Mouse (Mus musculus) neural tube, embryonic 12.5 days (tissue): ENCODE results near the gene Trappc2l. TPM values are rescaled to one million over a fixed set of nuclear protein-coding genes. Genes with fewer than 3 reads are reported as not detected.

Experiments used
- ATAC-seq: fragments of 200-750 bp; cut with Nextera tagmentation; 2 replicates; pipeline ENCODE4 v1.8.0; 2017; ENCODE audit warnings: low read depth, mild to moderate bottlenecking, moderate TSS enrichment, moderate library complexity; ENCODE audit not compliant: low FRiP score
- H3K27ac ChIP-seq: fragments of 300-500 bp; sonication (generic); 2 replicates; pipeline ENCODE4 v1.5.1; 2016
- H3K27me3 ChIP-seq: fragments of 300-500 bp; sonication (generic); replicated peaks from 2 replicates; pipeline ENCODE4 v1.6.1; 2016; ENCODE audit warnings: mild to moderate bottlenecking
- H3K36me3 ChIP-seq: fragments of 300-500 bp; sonication (generic); 2 replicates; pipeline ENCODE4 v1.6.1; 2016; ENCODE audit warnings: mild to moderate bottlenecking
- H3K4me1 ChIP-seq: fragments of 300-500 bp; sonication (generic); 2 replicates; pipeline ENCODE4 v1.6.1; 2016
- H3K4me2 ChIP-seq: fragments of 300-500 bp; sonication (generic); replicated peaks from 2 replicates; pipeline ENCODE4 v1.6.1; 2016; ENCODE audit warnings: mild to moderate bottlenecking
- H3K4me3 ChIP-seq: fragments of 300-500 bp; sonication (generic); 2 replicates; pipeline ENCODE4 v1.5.1; 2016
- H3K9ac ChIP-seq: fragments of 300-500 bp; sonication (generic); 2 replicates; pipeline ENCODE4 v1.6.1; 2016; ENCODE audit warnings: mild to moderate bottlenecking
- H3K9me3 ChIP-seq: fragments of 300-500 bp; sonication (generic); 2 replicates; pipeline ENCODE4 v1.6.1; 2016; ENCODE audit warnings: mild to moderate bottlenecking
- WGBS: fragments of 180-500 bp; shearing (Covaris S2); methylation state at CpG from one replicate; pipeline ENCODE4 v1.1.7; 2016; 5-methylcytosine and 5-hydroxymethylcytosine counted together
- polyA plus RNA-seq: library from polyadenylated mRNA; unstranded; fragments of >200 nt; fragmentation: Nextera tagmentation; extraction: Ambion mirVana; gene quantifications from 2 replicates; pipeline ENCODE4 v1.2.1, GENCODE M21; 2016

The Trappc2l gene
- polyA plus RNA-seq, 1 experiment from 2014 or later = 69.7 TPM

- Histone ChIP-seq H3K36me3 (peaks cover 38% of the 10 kb centered on the region), H3K9ac (0 out of 2 replicates have a peak overlapping the region, but pooled peaks have one; percentile 0), H3K9me3 (no peaks in the 10 kb centered on the region), H3K27ac (no peak overlapping the region), H3K4me1 (peaks cover 37% of the 10 kb centered on the region), H3K4me3 (no peak overlapping the region), H3K27me3 (no peaks in the 10 kb centered on the region), H3K4me2 (no peak overlapping the region)
- WGBS = 58% methylated on average over 16 of the region's 16 CpGs
- ATAC-seq = peak; percentile 33; the same call in 1 of the 2 replicates
Observed at GRCm38 (mm10) chr8:122651326-122651921, 40.0 kb downstream of the Trappc2l start.

- no peak overlapping the region for H3K9ac ChIP-seq
- no peaks in the 10 kb centered on the region for H3K27me3 ChIP-seq
- no peak overlapping the region for H3K4me3 ChIP-seq
- H3K4me1 ChIP-seq = peaks cover 42% of the 10 kb centered on the region
- 70% methylated on average over 6 of the region's 6 CpGs for WGBS
- ATAC-seq = no peak
- peaks cover 27% of the 10 kb centered on the region for H3K36me3 ChIP-seq
- H3K27ac ChIP-seq = no peak overlapping the region
- H3K9me3 ChIP-seq = no peaks in the 10 kb centered on the region
- no peak overlapping the region for H3K4me2 ChIP-seq
Observed at GRCm38 (mm10) chr8:122652643-122653042, 41.2 kb downstream of the Trappc2l start.

- Histone ChIP-seq H3K4me2 (no peak overlapping the region), H3K9ac (no peak overlapping the region), H3K4me3 (no peak overlapping the region), H3K27me3 (no peaks in the 10 kb centered on the region), H3K36me3 (peaks cover 6% of the 10 kb centered on the region), H3K4me1 (peaks cover 52% of the 10 kb centered on the region), H3K27ac (no peak overlapping the region), H3K9me3 (no peaks in the 10 kb centered on the region)
- WGBS = 47% methylated on average over 7 of the region's 7 CpGs
- ATAC-seq = no peak
Observed at GRCm38 (mm10) chr8:122654768-122655167, 43.3 kb downstream of the Trappc2l start.

GRCm38 (mm10) chr8:122656056-122656999, 44.9 kb downstream of the Trappc2l start:
- Histone ChIP-seq H3K4me3 (no peak overlapping the region), H3K9me3 (no peaks in the 10 kb centered on the region), H3K27ac (no peak overlapping the region), H3K4me1 (peaks cover 53% of the 10 kb centered on the region), H3K9ac (no peak overlapping the region), H3K36me3 (no peaks in the 10 kb centered on the region), H3K27me3 (no peaks in the 10 kb centered on the region), H3K4me2 (no peak overlapping the region)
- 90% methylated on average over 13 of the region's 13 CpGs for WGBS
- no peak for ATAC-seq

GRCm38 (mm10) chr8:122658149-122658806, 46.8 kb downstream of the Trappc2l start:
- H3K9me3 ChIP-seq = no peaks in the 10 kb centered on the region
- no peak for ATAC-seq
- H3K27me3 ChIP-seq = no peaks in the 10 kb centered on the region
- H3K36me3 ChIP-seq = no peaks in the 10 kb centered on the region
- 71% methylated on average over 10 of the region's 10 CpGs for WGBS
- no peak overlapping the region for H3K9ac ChIP-seq
- no peak overlapping the region for H3K4me2 ChIP-seq
- no peak overlapping the region for H3K27ac ChIP-seq
- H3K4me1 ChIP-seq = peaks cover 55% of the 10 kb centered on the region
- no peak overlapping the region for H3K4me3 ChIP-seq

- Histone ChIP-seq H3K36me3 (no peaks in the 10 kb centered on the region), H3K4me1 (peaks cover 57% of the 10 kb centered on the region), H3K27me3 (no peaks in the 10 kb centered on the region), H3K9me3 (no peaks in the 10 kb centered on the region), H3K4me2 (no peak overlapping the region), H3K4me3 (no peak overlapping the region), H3K27ac (no peak overlapping the region), H3K9ac (no peak overlapping the region)
- WGBS = 69% methylated on average over 9 of the region's 9 CpGs
- no peak for ATAC-seq
Observed at GRCm38 (mm10) chr8:122658807-122659160, 47.3 kb downstream of the Trappc2l start.

- Histone ChIP-seq H3K4me2 (no peak overlapping the region), H3K27ac (no peak overlapping the region), H3K27me3 (no peaks in the 10 kb centered on the region), H3K4me3 (no peak overlapping the region), H3K36me3 (no peaks in the 10 kb centered on the region), H3K9ac (no peak overlapping the region), H3K4me1 (peaks cover 58% of the 10 kb centered on the region), H3K9me3 (no peaks in the 10 kb centered on the region)
- no peak for ATAC-seq
- 73% methylated on average over 2 of the region's 2 CpGs for WGBS
Observed at GRCm38 (mm10) chr8:122660022-122660421, 48.6 kb downstream of the Trappc2l start.

- H3K9me3 ChIP-seq = no peaks in the 10 kb centered on the region
- H3K27ac ChIP-seq = no peak overlapping the region
- H3K4me3 ChIP-seq = no peak overlapping the region
- no peak overlapping the region for H3K9ac ChIP-seq
- H3K4me2 ChIP-seq = 0 out of 2 replicates have a peak overlapping the region, but pooled peaks have one; percentile 7
- no peaks in the 10 kb centered on the region for H3K36me3 ChIP-seq
- H3K4me1 ChIP-seq = peaks cover 60% of the 10 kb centered on the region
- H3K27me3 ChIP-seq = no peaks in the 10 kb centered on the region
- no peak for ATAC-seq
- 41% methylated on average over 7 of the region's 7 CpGs for WGBS
Observed at GRCm38 (mm10) chr8:122661138-122661537, 49.7 kb downstream of the Trappc2l start.

- Histone ChIP-seq H3K27me3 (no peaks in the 10 kb centered on the region), H3K4me1 (peaks cover 68% of the 10 kb centered on the region), H3K4me2 (no peak overlapping the region), H3K9me3 (no peaks in the 10 kb centered on the region), H3K4me3 (no peak overlapping the region), H3K36me3 (no peaks in the 10 kb centered on the region), H3K27ac (no peak overlapping the region), H3K9ac (no peak overlapping the region)
- 86% methylated on average over 2 of the region's 2 CpGs for WGBS
- ATAC-seq = no peak
Observed at GRCm38 (mm10) chr8:122661894-122662293, 50.5 kb downstream of the Trappc2l start.

- WGBS = 83% methylated on average over 3 of the region's 3 CpGs
- H3K27me3 ChIP-seq = no peaks in the 10 kb centered on the region
- H3K27ac ChIP-seq = no peak overlapping the region
- H3K9me3 ChIP-seq = no peaks in the 10 kb centered on the region
- H3K36me3 ChIP-seq = no peaks in the 10 kb centered on the region; the same call in 1 of the 2 replicates
- H3K4me3 ChIP-seq = no peak overlapping the region
- no peak overlapping the region for H3K4me2 ChIP-seq
- H3K9ac ChIP-seq = no peak overlapping the region
- no peak for ATAC-seq
- H3K4me1 ChIP-seq = peaks cover 72% of the 10 kb centered on the region
Observed at GRCm38 (mm10) chr8:122663106-122663505, 51.7 kb downstream of the Trappc2l start.

- no peak overlapping the region for H3K27ac ChIP-seq
- no peaks in the 10 kb centered on the region for H3K9me3 ChIP-seq
- peaks cover 69% of the 10 kb centered on the region for H3K4me1 ChIP-seq
- no peak overlapping the region for H3K4me3 ChIP-seq
- H3K27me3 ChIP-seq = no peaks in the 10 kb centered on the region
- H3K4me2 ChIP-seq = no peak overlapping the region
- WGBS = 59% methylated on average over 5 of the region's 5 CpGs
- ATAC-seq = no peak
- H3K9ac ChIP-seq = no peak overlapping the region
- H3K36me3 ChIP-seq = no peaks in the 10 kb centered on the region; the same call in 1 of the 2 replicates
Observed at GRCm38 (mm10) chr8:122663670-122664069, 52.2 kb downstream of the Trappc2l start.

GRCm38 (mm10) chr8:122665221-122665620, 53.8 kb downstream of the Trappc2l start:
- no peak for ATAC-seq
- WGBS = 55% methylated on average over 8 of the region's 8 CpGs
- Histone ChIP-seq H3K4me2 (0 out of 2 replicates have a peak overlapping the region, but pooled peaks have one; percentile 12), H3K27ac (no peak overlapping the region), H3K4me1 (peaks cover 70% of the 10 kb centered on the region), H3K36me3 (no peaks in the 10 kb centered on the region; the same call in 1 of the 2 replicates), H3K4me3 (no peak overlapping the region), H3K9me3 (no peaks in the 10 kb centered on the region), H3K27me3 (no peaks in the 10 kb centered on the region), H3K9ac (no peak overlapping the region)
